Mouse (Mus musculus) kidney, adult 2 months (tissue): ENCODE results near the gene 1700016H13Rik.

Source experiments
- CTCF ChIP-seq: fragments of 200-500 bp; conservative IDR thresholded peaks from 2 replicates; pipeline ENCODE4 v1.5.1; 2011; ENCODE audit warnings: low read depth, mild to moderate bottlenecking, control low read depth, low read length, moderate library complexity, mixed read lengths; ENCODE audit not compliant: insufficient read depth, insufficient read length
- POLR2A ChIP-seq: fragments of 200-500 bp; IDR thresholded peaks from one replicate; pipeline ENCODE4 v1.6.1; 2011; ENCODE audit warnings: low read depth, low read length, control low read depth

GRCm38 (mm10) chr5:103647320-103647719, 8.5 kb downstream of the 1700016H13Rik start:
- TF ChIP-seq CTCF = no peak
- no peak for TF ChIP-seq POLR2A
